Mouse (Mus musculus): ENCODE results near the gene Nrn1l. TPM values are rescaled to one million over a fixed set of nuclear protein-coding genes. Genes with fewer than 3 reads are reported as not detected.

Nrn1l gene
- 0.39 and 0.62 TPM in 2 replicates for polyA plus RNA-seq (2015; fragmentation: Nextera tagmentation; extraction: Ambion mirVana)

DNA sequence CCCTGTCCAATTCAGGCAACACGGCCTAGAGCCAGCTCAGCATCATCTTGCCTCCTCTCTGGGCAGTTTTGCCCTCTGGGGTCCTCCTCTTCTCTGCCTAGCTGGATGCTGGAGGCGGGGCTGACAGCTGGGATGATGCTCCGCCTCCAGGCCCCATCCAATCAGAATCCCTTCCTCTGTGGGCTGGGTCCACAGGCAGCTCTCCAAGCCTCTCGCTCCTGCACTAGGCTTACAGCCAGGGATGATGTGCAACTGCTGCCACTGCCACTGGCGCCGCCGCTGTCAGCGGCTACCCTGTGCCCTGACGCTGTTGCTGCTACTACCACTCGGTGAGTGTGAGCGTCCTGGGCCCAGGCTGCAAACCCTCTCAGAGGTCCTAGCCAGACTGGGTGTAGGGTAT, at the start of gene Nrn1l:
TSS of gene Nrn1l (plus strand) at position 229 of the 400 bp plus-strand sequence.
- H3K4me3 ChIP-seq (ENCODE audit: low read length), result no peak within 1 kb of the TSS
- peak; percentile 91 for ATAC-seq (ENCODE audit: low read depth)
- H3K9me3 ChIP-seq (ENCODE audit: control insufficient read depth, low read length), result no peaks in the 10 kb centered on the region
- peaks cover 36% of the 10 kb centered on the region for H3K36me3 ChIP-seq (ENCODE audit: control insufficient read depth, insufficient read depth, low read length)
- WGBS, result 18% methylated on average over 11 of the region's 11 CpGs
- H3K27me3 ChIP-seq (ENCODE audit: control insufficient read depth, insufficient read depth, low read depth, low read length), result no peaks in the 10 kb centered on the region
- peaks cover 3% of the 10 kb centered on the region; the same call in 1 of the 2 replicates for H3K4me1 ChIP-seq (replicated peaks; ENCODE audit: control insufficient read depth, insufficient read depth, low read length)
- peak within 1 kb of the TSS; percentile 38; the same call in 1 of the 2 replicates for H3K27ac ChIP-seq (ENCODE audit: low read length)
- H3K9ac ChIP-seq (ENCODE audit: low read length), result no peak within 1 kb of the TSS
- no peak within 1 kb of the TSS for H3K4me2 ChIP-seq (ENCODE audit: low read depth, low read length)

DNA sequence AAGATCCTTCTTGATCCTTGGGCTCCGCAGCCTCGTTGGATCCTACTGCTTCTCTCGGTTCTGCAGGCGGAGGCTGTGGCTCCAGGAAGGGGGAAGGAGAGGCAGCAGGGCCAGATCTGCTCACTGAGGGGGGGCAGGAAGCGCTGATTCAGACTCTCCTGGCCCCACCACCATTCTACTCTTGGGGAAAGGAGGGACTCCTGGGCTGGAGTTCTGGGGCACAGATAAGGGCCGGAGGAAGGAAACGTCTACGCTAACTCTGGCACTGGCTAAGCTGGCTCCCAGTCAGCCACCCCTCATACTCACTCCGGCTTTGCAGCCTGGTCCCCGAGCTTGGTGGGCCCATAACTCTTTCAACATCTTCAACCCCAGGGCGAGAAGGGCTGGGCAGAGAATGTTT, 46.7 kb upstream of the Nrn1l start:
- no peaks in the 10 kb centered on the region for H3K9me3 ChIP-seq (ENCODE audit: control insufficient read depth, low read length)
- H3K27ac ChIP-seq (ENCODE audit: low read length), result no peak overlapping the region
- no peak for ATAC-seq (ENCODE audit: low read depth)
- no peak overlapping the region for H3K4me3 ChIP-seq (ENCODE audit: low read length)
- 87% methylated on average over 11 of the region's 11 CpGs for WGBS
- no peak overlapping the region for H3K9ac ChIP-seq (ENCODE audit: low read length)
- no peaks in the 10 kb centered on the region for H3K27me3 ChIP-seq (ENCODE audit: control insufficient read depth, insufficient read depth, low read depth, low read length)
- H3K4me1 ChIP-seq (replicated peaks; ENCODE audit: control insufficient read depth, insufficient read depth, low read length), result peaks cover 7% of the 10 kb centered on the region
- H3K36me3 ChIP-seq (ENCODE audit: control insufficient read depth, insufficient read depth, low read length), result peaks cover 43% of the 10 kb centered on the region
- no peak overlapping the region for H3K4me2 ChIP-seq (ENCODE audit: low read depth, low read length)

DNA sequence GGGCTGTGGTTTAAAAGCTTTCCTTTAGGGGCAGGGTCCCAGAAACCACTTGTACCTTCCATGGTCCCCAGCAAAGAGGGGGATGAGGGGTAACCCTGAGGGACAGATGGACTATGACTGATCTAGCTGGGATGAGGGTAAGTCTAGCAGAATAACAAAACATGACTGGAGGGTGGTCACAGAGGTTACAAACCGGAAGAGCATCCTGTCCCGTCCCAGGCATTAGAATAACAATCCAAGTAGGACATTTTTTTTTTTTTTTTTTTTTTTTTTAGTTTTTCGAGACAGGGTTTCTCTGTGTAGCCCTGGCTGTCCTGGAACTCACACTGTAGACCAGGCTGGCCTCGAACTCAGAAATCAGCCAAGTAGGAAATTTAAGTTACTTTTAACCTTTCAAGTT, 43.4 kb upstream of the Nrn1l start:
- Histone ChIP-seq H3K36me3 (ENCODE audit: control insufficient read depth, insufficient read depth, low read length) (peaks cover 29% of the 10 kb centered on the region), H3K4me1 (replicated peaks; ENCODE audit: control insufficient read depth, insufficient read depth, low read length) (peaks cover 9% of the 10 kb centered on the region), H3K27ac (ENCODE audit: low read length) (no peak overlapping the region), H3K9ac (ENCODE audit: low read length) (no peak overlapping the region), H3K4me2 (ENCODE audit: low read depth, low read length) (no peak overlapping the region), H3K4me3 (ENCODE audit: low read length) (no peak overlapping the region), H3K9me3 (ENCODE audit: control insufficient read depth, low read length) (no peaks in the 10 kb centered on the region), H3K27me3 (ENCODE audit: control insufficient read depth, insufficient read depth, low read depth, low read length) (no peaks in the 10 kb centered on the region)
- ATAC-seq (ENCODE audit: low read depth), result no peak
- WGBS, result 68% methylated on average over 4 of the region's 4 CpGs

DNA sequence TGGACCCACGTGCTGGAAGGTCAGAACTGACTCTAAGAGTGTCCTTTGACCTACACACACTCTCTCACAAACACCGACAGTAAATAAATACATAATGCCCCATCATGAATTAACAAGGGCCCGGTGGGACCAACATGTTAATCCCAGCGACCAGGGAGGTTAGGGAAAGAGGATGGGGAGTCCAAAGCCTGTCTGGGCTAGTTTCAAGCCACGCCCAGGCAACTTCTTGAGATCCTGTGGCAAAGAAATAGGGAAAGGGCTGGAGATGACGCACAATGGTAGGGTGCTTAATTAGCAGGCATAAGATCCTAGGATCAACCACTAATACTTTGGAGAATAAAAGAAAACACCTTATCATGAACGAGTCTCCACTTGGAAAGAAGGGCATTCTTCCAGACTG, 42.8 kb upstream of the Nrn1l start:
- peak overlapping the region; percentile 10 for H3K4me2 ChIP-seq (ENCODE audit: low read depth, low read length)
- 69% methylated on average over 7 of the region's 7 CpGs for WGBS

DNA sequence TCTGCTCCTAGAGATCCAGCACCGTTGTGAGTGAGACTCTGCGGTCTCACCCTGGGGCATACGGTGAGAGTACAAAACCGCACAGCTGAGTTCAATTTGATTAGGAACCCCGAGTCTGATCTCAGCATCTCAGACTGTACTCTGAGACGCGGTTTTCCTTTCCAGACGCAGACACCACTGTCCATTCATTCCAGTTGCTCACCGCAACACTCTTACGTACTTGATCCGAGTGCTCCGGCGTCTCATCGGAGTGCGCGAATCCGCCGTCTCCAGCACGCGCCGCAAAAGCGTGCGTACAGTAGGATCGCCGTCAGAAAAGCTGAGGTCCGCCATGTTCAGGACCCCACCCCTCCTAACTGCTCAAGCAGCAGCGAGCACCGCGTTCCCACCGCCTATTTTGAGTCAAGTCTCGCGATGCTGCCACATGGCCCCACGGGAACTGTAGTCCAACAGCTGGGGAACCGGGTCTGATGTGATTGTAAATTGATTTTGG, 41.7 kb upstream of the Nrn1l start:
- 0% methylated on average over 34 of the region's 34 CpGs for WGBS
- Histone ChIP-seq H3K4me1 (replicated peaks; ENCODE audit: control insufficient read depth, insufficient read depth, low read length) (peaks cover 15% of the 10 kb centered on the region), H3K27ac (ENCODE audit: low read length) (peak overlapping the region; percentile 59), H3K9me3 (ENCODE audit: control insufficient read depth, low read length) (no peaks in the 10 kb centered on the region), H3K4me2 (ENCODE audit: low read depth, low read length) (peak overlapping the region; percentile 77), H3K9ac (ENCODE audit: low read length) (peak overlapping the region; percentile 88), H3K4me3 (ENCODE audit: low read length) (peak overlapping the region; percentile 86), H3K27me3 (ENCODE audit: control insufficient read depth, insufficient read depth, low read depth, low read length) (no peaks in the 10 kb centered on the region), H3K36me3 (ENCODE audit: control insufficient read depth, insufficient read depth, low read length) (peaks cover 16% of the 10 kb centered on the region)
- ATAC-seq (ENCODE audit: low read depth), result peak; percentile 77

More for the DNA sequence above, 42.8 kb upstream of the Nrn1l start:
- Histone ChIP-seq H3K27me3 (ENCODE audit: control insufficient read depth, insufficient read depth, low read depth, low read length) (no peaks in the 10 kb centered on the region), H3K9ac (ENCODE audit: low read length) (peak overlapping the region; percentile 36), H3K4me3 (ENCODE audit: low read length) (peak overlapping the region; percentile 25; the same call in 1 of the 2 replicates), H3K9me3 (ENCODE audit: control insufficient read depth, low read length) (no peaks in the 10 kb centered on the region), H3K36me3 (ENCODE audit: control insufficient read depth, insufficient read depth, low read length) (peaks cover 26% of the 10 kb centered on the region), H3K4me1 (replicated peaks; ENCODE audit: control insufficient read depth, insufficient read depth, low read length) (peaks cover 9% of the 10 kb centered on the region), H3K27ac (ENCODE audit: low read length) (no peak overlapping the region)
- ATAC-seq (ENCODE audit: low read depth), result no peak

DNA sequence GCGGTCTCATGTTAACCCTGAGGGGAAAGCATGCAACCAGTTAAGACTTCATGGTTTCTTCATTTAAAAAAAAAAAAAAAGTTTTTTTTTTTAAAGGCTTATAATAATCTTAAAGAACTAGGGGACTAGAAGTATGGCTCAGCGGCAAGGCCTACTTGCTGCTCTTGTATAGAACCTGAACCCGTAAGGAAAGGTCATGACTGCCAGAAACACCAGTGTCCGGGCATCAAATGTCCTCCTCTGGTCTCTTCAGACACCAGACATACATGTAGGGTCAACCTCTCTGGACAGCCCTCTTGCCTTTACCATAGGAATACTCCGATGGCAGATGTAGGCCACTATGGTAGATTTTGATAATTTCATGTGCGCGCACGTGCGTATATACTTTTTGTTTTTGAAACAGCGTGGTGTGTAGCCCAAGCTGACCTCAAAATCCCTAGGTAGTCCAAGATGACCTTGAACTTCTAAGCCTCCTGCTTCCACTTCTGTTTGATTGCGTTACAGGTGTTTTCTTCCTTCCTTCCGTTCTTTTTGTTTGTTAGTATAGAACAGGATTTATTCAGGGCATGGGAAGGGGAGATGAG, 41.1 kb upstream of the Nrn1l start:
- H3K4me3 ChIP-seq (ENCODE audit: low read length), result peak overlapping the region; percentile 86
- 77% methylated on average over 12 of the region's 12 CpGs for WGBS
- no peak overlapping the region for H3K27ac ChIP-seq (ENCODE audit: low read length)

DNA sequence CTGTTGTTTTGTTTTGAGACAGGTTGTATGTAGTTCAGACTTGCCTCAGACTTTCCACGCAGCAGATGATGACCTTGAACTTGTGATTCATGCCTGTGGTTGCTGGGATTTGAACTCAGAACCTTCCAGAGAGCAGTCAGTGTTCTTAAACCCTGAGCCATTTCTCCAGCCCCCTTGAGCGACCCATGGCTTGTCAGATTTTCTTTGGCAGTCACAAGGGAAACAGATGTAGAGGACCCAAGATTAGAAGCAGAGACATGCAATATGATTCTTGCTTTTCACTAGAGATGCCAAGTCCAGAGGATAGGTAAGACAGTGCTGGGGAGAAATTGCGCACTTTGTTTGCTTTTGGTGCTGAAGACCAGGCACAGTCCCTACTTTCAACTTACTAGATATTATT, 40.2 kb upstream of the Nrn1l start, which contains the start of gene Cenpt:
TSS of gene Cenpt (minus strand) at position 101 of the 400 bp plus-strand sequence.
- Histone ChIP-seq H3K36me3 (ENCODE audit: control insufficient read depth, insufficient read depth, low read length) (peaks cover 11% of the 10 kb centered on the region), H3K27ac (ENCODE audit: low read length) (no peak within 1 kb of the TSS), H3K4me1 (replicated peaks; ENCODE audit: control insufficient read depth, insufficient read depth, low read length) (peaks cover 26% of the 10 kb centered on the region), H3K4me2 (ENCODE audit: low read depth, low read length) (no peak within 1 kb of the TSS), H3K27me3 (ENCODE audit: control insufficient read depth, insufficient read depth, low read depth, low read length) (no peaks in the 10 kb centered on the region), H3K9ac (ENCODE audit: low read length) (no peak within 1 kb of the TSS), H3K9me3 (ENCODE audit: control insufficient read depth, low read length) (no peaks in the 10 kb centered on the region), H3K4me3 (ENCODE audit: low read length) (no peak within 1 kb of the TSS)
- no peak for ATAC-seq (ENCODE audit: low read depth)
- WGBS, result 88% methylated on average over 3 of the region's 3 CpGs

More for the DNA sequence above, 41.1 kb upstream of the Nrn1l start:
- no peaks in the 10 kb centered on the region for H3K27me3 ChIP-seq (ENCODE audit: control insufficient read depth, insufficient read depth, low read depth, low read length)
- no peak overlapping the region for H3K4me2 ChIP-seq (ENCODE audit: low read depth, low read length)
- H3K9me3 ChIP-seq (ENCODE audit: control insufficient read depth, low read length), result no peaks in the 10 kb centered on the region
- ATAC-seq (ENCODE audit: low read depth), result no peak
- no peak overlapping the region; the same call in 1 of the 2 replicates for H3K9ac ChIP-seq (ENCODE audit: low read length)
- peaks cover 10% of the 10 kb centered on the region for H3K36me3 ChIP-seq (ENCODE audit: control insufficient read depth, insufficient read depth, low read length)
- peaks cover 19% of the 10 kb centered on the region for H3K4me1 ChIP-seq (replicated peaks; ENCODE audit: control insufficient read depth, insufficient read depth, low read length)

DNA sequence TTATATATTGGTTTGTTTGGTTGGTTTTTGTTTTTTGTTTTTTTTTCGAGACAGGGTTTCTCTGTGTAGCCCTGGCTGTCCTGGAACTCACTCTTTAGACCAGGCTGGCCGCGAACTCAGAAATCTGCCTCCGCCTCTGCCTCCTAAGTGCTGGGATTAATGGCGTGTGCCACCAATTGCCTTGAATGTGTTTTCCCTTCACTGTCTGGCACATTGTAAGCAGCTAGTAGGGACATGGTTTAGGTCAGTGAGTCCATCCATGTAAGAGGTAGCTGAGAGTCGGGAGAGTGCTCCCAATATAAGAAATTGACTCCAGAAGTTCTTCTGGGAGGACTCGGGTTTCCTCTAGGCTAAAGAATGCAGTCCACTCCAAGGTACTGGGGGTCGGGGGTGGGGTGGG, 39.1 kb upstream of the Nrn1l start:
- Histone ChIP-seq H3K36me3 (ENCODE audit: control insufficient read depth, insufficient read depth, low read length) (peaks cover 6% of the 10 kb centered on the region), H3K27ac (ENCODE audit: low read length) (peak overlapping the region; percentile 84; the same call in 1 of the 2 replicates), H3K4me2 (ENCODE audit: low read depth, low read length) (peak overlapping the region; percentile 91), H3K4me1 (replicated peaks; ENCODE audit: control insufficient read depth, insufficient read depth, low read length) (peaks cover 26% of the 10 kb centered on the region), H3K9ac (ENCODE audit: low read length) (peak overlapping the region; percentile 91), H3K4me3 (ENCODE audit: low read length) (peak overlapping the region; percentile 89), H3K9me3 (ENCODE audit: control insufficient read depth, low read length) (no peaks in the 10 kb centered on the region), H3K27me3 (ENCODE audit: control insufficient read depth, insufficient read depth, low read depth, low read length) (no peaks in the 10 kb centered on the region)
- ATAC-seq (ENCODE audit: low read depth), result no peak
- 28% methylated on average over 8 of the region's 8 CpGs for WGBS

DNA sequence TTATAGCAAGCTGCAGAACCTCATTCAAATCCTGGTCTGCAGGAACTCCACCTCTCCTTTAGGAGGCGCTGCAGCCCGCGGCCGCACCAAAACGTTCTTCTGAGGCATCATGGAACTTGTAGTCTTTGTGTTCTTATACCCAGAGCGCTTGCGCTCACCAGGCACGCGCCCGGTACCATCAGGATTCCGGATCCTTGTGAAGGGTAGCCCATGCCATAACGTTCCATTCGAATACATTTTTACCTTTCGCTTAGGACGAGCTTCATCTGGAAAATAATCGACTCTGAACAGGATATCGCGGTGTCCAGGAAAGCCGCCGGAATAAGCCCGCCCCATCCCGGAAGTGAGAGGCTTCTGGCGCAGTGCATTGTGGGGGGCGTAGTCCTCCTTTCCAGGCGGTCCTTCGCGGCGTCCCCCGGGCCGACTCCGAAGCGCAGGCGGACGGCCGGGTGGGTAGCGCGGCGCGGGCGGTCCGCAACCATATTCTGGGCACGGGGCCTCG, 38.6 kb upstream of the Nrn1l start, which contains the start of gene Thap11:
TSS of gene Thap11 (plus strand) at position 418 of the 502 bp plus-strand sequence.
- WGBS, result 0% methylated on average over 43 of the region's 43 CpGs

More for the DNA sequence above, 38.6 kb upstream of the Nrn1l start, which contains the start of gene Thap11:
- no peaks in the 10 kb centered on the region for H3K27me3 ChIP-seq (ENCODE audit: control insufficient read depth, insufficient read depth, low read depth, low read length)
- H3K36me3 ChIP-seq (ENCODE audit: control insufficient read depth, insufficient read depth, low read length), result peaks cover 6% of the 10 kb centered on the region; the same call in 1 of the 2 replicates
- ATAC-seq (ENCODE audit: low read depth), result peak; percentile 94
- H3K27ac ChIP-seq (ENCODE audit: low read length), result peak within 1 kb of the TSS; percentile 84
- H3K4me1 ChIP-seq (replicated peaks; ENCODE audit: control insufficient read depth, insufficient read depth, low read length), result peaks cover 30% of the 10 kb centered on the region
- H3K9ac ChIP-seq (ENCODE audit: low read length), result peak within 1 kb of the TSS; percentile 91
- peak within 1 kb of the TSS; percentile 89 for H3K4me3 ChIP-seq (ENCODE audit: low read length)
- H3K4me2 ChIP-seq (ENCODE audit: low read depth, low read length), result peak within 1 kb of the TSS; percentile 91
- no peaks in the 10 kb centered on the region for H3K9me3 ChIP-seq (ENCODE audit: control insufficient read depth, low read length)
